Mouse (Mus musculus): ENCODE measurements around the gene Apom.
"Not testable (repeated sequence)": the region's sequence is repeated elsewhere in the genome, so short reads cannot be mapped to it uniquely, and the experiment has no call there.

The Apom gene

GRCm38 (mm10) chr17:35126206-35126611, 5.6 kb downstream of the Apom start, which contains the start of gene D17H6S53E:
Gene D17H6S53E, plus strand, starts transcription at chr17:35126373.
- peak; percentile 78 to 88 for DNase-seq

DNA sequence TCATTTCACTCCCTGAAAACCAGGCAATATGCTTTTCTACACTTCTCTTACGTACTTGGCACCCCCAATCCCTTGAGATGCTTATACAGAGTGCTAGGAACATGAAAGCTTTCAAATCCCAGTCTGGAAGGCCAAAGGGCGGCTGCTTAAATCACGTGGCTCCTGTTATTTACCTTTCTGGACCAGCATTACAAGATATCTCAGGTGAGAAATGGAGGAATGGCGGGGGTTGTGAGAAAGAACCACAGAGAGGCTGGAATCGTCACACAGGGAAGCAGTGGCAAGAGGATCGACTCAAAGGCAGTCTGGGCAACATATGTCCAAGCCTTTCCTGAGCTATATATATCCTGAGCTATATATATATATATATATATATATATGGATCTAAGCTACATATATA, 6.3 kb downstream of the Apom start:
- DNase-seq, result peak in 1 of 2 experiments; percentile 21

- no peak for DNase-seq
Observed at GRCm38 (mm10) chr17:35125081-35125480, 6.8 kb downstream of the Apom start.

GRCm38 (mm10) chr17:35124261-35124896, 7.5 kb downstream of the Apom start:
- DNase-seq, result peak in 1 of 2 experiments; percentile 53

GRCm38 (mm10) chr17:35123287-35123686, 8.6 kb downstream of the Apom start:
- DNase-seq, result not testable (repeated sequence)

- DNase-seq, result peak; percentile 57 to 60
Observed at GRCm38 (mm10) chr17:35121871-35122303, 10.0 kb downstream of the Apom start, which contains the start of gene Csnk2b. Gene Csnk2b, minus strand, starts transcription at chr17:35122053.

DNA sequence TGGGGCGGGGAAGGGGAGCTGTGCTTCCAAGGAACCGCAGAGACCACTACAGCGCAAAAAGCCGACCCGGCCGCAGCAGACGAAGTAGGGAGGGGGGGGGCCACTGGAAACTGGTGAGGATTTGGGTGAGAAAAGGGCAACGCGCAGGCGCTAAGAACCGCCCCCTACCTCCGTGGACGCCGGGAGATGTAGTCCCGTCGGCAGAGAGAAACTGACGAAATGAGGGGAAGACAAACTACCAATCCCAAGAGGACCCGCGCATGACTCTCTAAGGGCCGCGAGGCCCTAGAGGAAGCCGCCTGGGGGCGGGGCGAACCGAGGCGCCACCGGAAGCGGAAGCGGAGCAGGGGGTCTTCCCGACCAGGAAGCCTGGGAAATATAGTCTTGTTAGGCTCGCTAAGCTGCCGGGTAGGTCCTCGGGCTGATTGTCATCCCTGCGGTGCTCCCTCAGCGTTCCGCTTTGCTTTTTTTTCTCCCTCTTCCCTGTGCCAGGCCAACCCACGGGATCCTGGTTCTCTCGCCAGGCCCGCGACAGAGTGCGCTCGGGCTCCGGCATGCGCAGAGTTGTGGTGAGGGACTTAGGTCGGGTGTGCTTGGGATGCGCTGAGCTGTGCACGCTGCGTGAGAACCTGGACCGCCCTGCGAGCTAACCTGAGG, 10.6 kb downstream of the Apom start, which contains the start of gene Gpank1:
Gene Gpank1 (plus strand): TSS at position 313 of the 657 bp plus-strand sequence.
- peak; percentile 97 to 99 for DNase-seq

GRCm38 (mm10) chr17:35120745-35121142, 11.1 kb downstream of the Apom start:
- DNase-seq, result peak; percentile 65 to 78

DNA sequence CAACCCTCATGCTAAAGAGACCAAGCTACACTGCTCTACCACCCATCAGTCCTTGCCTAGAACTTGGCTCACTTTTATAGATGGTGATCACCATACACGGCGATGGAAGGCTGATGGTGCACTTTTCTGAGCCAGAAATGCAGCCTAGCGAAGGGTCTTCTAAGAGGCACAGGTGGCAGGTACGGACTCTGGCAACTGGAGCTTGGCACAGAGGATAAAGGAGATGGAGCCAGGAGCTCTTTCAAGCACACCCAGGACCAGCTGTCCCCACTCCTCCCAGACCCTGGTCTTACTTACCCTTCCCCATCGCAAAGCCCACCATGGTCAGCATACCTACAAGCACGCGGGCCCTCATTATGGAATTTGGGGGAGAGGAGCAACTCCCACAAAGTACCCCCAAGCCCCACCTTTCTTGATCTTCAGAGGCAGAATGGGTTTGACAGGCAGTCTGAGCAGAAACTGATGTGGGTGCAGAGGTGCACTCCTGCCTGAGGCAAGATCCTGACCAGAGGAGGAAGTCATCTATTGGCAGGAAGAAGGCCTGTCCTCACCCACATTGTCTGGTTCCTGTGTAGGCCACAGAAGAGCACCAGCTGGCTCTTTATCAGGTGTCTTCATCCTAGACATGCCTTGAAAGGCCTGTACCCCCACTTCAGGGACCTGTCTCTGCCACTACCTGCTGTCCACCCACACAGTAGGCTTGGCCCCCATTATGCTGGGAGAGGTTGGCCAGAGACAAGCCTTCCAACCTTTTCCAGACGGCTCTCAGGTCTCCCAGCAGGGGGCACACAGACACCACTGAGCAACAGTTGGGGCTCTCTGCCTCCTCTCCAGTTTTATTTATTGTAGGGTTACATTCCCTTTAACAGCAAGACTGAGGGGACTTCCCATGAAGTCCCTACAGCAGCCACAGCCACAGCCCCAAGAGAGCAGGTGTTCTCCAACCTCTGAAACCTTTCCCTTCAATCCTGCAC, 16.5 kb downstream of the Apom start, which contains the start of gene Ly6g5b:
Gene Ly6g5b (minus strand): TSS at position 383 of the 974 bp plus-strand sequence.
- DNase-seq, result peak in 1 of 2 experiments; percentile 33

- no peak for DNase-seq
Observed at GRCm38 (mm10) chr17:35111774-35112173, 20.1 kb downstream of the Apom start.

DNA sequence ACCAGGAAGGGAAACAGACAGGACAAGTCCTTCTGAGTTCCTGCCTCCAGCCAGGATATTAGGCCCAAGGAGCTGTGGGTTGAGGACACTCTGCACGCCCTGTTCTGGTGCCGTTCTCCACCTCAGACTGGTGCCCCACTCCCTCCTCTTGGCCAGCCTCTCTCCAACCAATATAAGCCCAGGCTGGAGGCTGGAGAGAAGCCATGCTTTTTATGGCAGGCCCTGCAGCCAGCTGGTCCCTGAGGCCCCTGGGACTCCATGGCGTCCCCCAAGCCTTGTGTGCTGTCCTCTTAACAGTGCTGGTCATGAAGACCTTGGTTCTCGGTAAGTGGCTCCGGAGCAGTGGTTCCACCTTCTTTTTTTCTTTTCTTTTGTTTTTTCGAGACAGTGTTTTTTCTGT, 23.8 kb downstream of the Apom start, which contains the start of gene Ly6g5c:
Gene Ly6g5c (plus strand): TSS at position 183 of the 400 bp plus-strand sequence.
- no peak for DNase-seq

DNA sequence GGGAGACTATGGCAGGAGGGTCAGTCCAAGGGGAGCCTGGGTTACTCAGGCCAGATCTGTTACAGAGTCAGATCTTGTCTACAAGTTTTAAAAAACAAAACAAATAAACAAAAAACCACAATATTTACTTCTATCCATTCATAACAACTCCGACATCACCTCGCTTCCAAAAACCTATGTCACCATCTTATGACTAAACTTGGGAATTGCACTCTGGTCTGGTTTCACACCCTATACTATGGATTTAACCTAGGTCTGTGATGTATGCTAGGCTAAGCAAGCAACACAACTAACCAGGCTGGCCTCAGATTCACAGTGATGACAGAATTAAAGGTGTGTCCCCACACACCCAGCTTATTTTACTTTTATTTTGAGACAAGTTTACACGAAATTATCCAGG, 25.3 kb downstream of the Apom start:
- no peak for DNase-seq

DNA sequence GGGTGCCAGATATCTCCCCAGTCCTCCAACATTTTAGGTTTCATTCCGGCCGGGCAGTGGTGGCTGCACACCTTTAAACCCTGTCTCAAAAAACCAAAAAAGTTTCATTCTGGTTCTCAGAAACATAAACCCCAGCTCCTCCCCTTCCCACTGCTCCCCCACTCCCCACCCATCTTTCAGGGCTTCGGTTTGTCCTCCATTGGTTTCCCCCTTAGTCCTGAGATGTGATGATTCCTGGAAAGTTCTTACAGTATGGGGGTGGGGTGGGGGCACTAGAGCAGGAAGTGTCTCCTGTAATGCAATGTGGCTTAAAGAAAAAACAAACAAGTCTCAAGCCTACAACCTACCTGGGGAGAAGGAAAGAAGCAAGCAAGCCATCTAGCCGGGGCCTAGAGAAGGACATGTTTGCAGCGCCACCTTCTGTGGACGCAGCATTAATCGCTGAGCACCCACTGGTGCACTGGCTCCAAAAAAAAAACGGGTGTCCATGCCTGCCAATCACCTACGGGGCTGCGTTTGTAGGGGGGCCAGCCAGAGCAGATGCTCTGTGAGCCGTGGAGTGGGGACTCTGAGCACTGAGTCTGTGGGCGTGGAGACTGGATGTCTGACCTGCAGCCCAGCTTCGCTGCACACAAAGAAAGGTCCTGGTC, 26.0 kb downstream of the Apom start:
- DNase-seq, result peak; percentile 61 to 76

- no peak for DNase-seq
Observed at GRCm38 (mm10) chr17:35104754-35105153, 27.1 kb downstream of the Apom start.

DNA sequence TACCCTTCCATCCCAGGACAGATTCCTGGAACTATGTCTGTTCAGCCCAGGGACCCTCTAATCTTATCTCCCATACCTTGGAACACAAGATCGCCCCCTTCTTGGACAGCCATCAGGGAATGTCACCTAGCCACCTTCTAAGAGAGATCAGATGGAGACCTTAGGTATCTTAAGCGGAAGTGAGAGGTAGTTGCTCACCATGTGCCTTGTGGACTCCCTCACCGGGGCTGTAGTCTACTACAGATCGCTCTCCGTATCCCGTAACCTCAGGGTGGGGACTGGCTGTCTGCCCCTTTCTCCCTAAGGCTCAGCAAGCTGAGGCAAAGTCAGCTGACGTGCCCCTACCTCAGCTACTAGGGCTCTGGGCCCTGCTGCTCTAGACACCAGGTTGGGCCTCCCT, 27.8 kb downstream of the Apom start:
- DNase-seq, result no peak

- peak; percentile 79 to 90 for DNase-seq
Observed at GRCm38 (mm10) chr17:35103221-35103690, 28.6 kb downstream of the Apom start.

- no peak for DNase-seq
Observed at GRCm38 (mm10) chr17:35102299-35102698, 29.6 kb downstream of the Apom start.

DNA sequence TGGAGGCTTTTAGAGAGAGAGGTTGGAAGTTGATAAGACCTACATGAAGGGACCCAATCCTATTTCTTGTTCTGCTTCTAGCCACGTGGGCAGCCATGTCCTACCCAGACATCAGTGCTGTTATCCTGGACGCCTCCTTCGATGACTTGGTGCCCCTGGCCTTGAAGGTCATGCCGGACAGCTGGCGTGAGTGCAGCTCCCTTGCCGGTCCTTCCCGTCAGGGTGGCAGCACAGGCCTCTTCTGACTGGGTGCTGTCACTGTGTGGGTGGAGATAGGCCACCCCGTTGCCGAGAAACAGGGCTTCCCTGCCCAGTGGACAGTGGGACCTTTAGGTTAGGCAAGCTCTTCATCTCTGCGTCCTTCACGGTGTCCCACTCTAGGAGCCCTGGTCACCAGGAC, 30.7 kb downstream of the Apom start:
- DNase-seq, result no peak

GRCm38 (mm10) chr17:35100196-35100765, 31.6 kb downstream of the Apom start:
- DNase-seq, result peak in 1 of 2 experiments; percentile 76

- DNase-seq, result peak; percentile 42 to 53
Observed at GRCm38 (mm10) chr17:35097164-35097655, 34.6 kb downstream of the Apom start.

GRCm38 (mm10) chr17:35096597-35096996, 35.3 kb downstream of the Apom start:
- no peak for DNase-seq
